Mouse (Mus musculus) MEL (cell line): ENCODE measurements at regions not wholly inside any gene's neighbourhood (a gene's known extent, or its start where the extent isn't known, plus 50 kb on each side); places are given as distances from the start of the nearest gene placed in this dataset.

Experiments used
- CHD1 ChIP-seq: IDR thresholded peaks from 2 replicates; pipeline ENCODE4 v1.6.1; 2012; ENCODE audit warnings: low read depth, mild to moderate bottlenecking, inconsistent platforms, low read length, improper control_type of control experiment
- CHD2 ChIP-seq: IDR thresholded peaks from 2 replicates; pipeline ENCODE4 v1.6.1; 2011; ENCODE audit warnings: low read length, improper control_type of control experiment
- CTCF ChIP-seq, 3 experiments: IDR thresholded peaks in 2 of 3; conservative IDR thresholded peaks in 1 of 3; 2 replicates each; pipeline ENCODE4 v1.5.1; 2011 to 2012; ENCODE audit warnings: low read length in 3 of 3, low read depth in 2 of 3, mild to moderate bottlenecking in 2 of 3, improper control_type of control experiment in 1 of 3, inconsistent platforms in 1 of 3, mixed read lengths in 1 of 3, moderate library complexity in 1 of 3; ENCODE audit not compliant: control insufficient read depth in 1 of 3, insufficient read depth in 1 of 3, poor library complexity in 1 of 3, severe bottlenecking in 1 of 3
- ETS1 ChIP-seq: IDR thresholded peaks from 2 replicates; pipeline ENCODE4 v1.6.1; 2012; ENCODE audit warnings: low read depth, mild to moderate bottlenecking, inconsistent platforms, low read length, improper control_type of control experiment, moderate library complexity
- GATA1 ChIP-seq: IDR thresholded peaks from 2 replicates; pipeline ENCODE4 v1.6.1; 2011; ENCODE audit warnings: low read depth, low read length, improper control_type of control experiment
- MAFK ChIP-seq: IDR thresholded peaks from 2 replicates; pipeline ENCODE4 v1.6.1; 2011; ENCODE audit warnings: low read depth, mild to moderate bottlenecking, low read length, improper control_type of control experiment, borderline replicate concordance
- MAX ChIP-seq: IDR thresholded peaks from 2 replicates; pipeline ENCODE4 v1.6.1; 2011; ENCODE audit warnings: low read length, improper control_type of control experiment
- MXI1 ChIP-seq: IDR thresholded peaks from 2 replicates; pipeline ENCODE4 v1.6.1; 2011; ENCODE audit warnings: mild to moderate bottlenecking, low read depth, low read length, improper control_type of control experiment
- POLR2A ChIP-seq, 2 experiments: IDR thresholded peaks; 2 replicates each; pipeline ENCODE4 v1.6.1; 2011 to 2012; ENCODE audit warnings: low read length in 2 of 2, mild to moderate bottlenecking in 2 of 2, control low read depth in 1 of 2, improper control_type of control experiment in 1 of 2, low read depth in 1 of 2, moderate library complexity in 1 of 2; ENCODE audit not compliant: control insufficient read depth in 1 of 2, insufficient read depth in 1 of 2, poor library complexity in 1 of 2
- POLR2AphosphoS2 ChIP-seq: IDR thresholded peaks from 2 replicates; pipeline ENCODE4 v1.6.1; 2011; ENCODE audit warnings: low read length, improper control_type of control experiment
- TCF12 ChIP-seq: IDR thresholded peaks from 2 replicates; pipeline ENCODE4 v1.6.1; 2014; ENCODE audit warnings: low read depth, mild to moderate bottlenecking, inconsistent platforms, low read length, improper control_type of control experiment, moderate library complexity
- USF1 ChIP-seq: IDR thresholded peaks from 2 replicates; pipeline ENCODE4 v1.6.1; 2014; ENCODE audit warnings: low read depth, mild to moderate bottlenecking, inconsistent platforms, low read length, improper control_type of control experiment, moderate library complexity
- ZKSCAN1 ChIP-seq: IDR thresholded peaks from 2 replicates; pipeline ENCODE4 v1.6.1; 2012; ENCODE audit warnings: low read depth, mild to moderate bottlenecking, inconsistent platforms, low read length, improper control_type of control experiment, moderate library complexity
- ZNF384 ChIP-seq: IDR thresholded peaks from 2 replicates; pipeline ENCODE4 v1.6.1; 2012; ENCODE audit warnings: low read depth, mild to moderate bottlenecking, inconsistent platforms, low read length, improper control_type of control experiment

- TF ChIP-seq CTCF (IDR thresholded peaks at IDR 0.05 in 2 of 3, conservative IDR thresholded peaks at IDR 0.05 in 1 of 3; ENCODE audit: control insufficient read depth in 1 of 3, insufficient read depth in 1 of 3, low read depth in 2 of 3, low read length in 3 of 3, poor library complexity in 1 of 3, severe bottlenecking in 1 of 3): no peak
- no peak for TF ChIP-seq ETS1
- no peak for TF ChIP-seq POLR2A (IDR thresholded peaks at IDR 0.05; ENCODE audit: control insufficient read depth in 1 of 2, insufficient read depth in 1 of 2, low read depth in 1 of 2, low read length in 2 of 2, poor library complexity in 1 of 2)
- TF ChIP-seq POLR2AphosphoS2: no peak
- no peak for TF ChIP-seq MAX
- TF ChIP-seq MAFK: no peak
- no peak for TF ChIP-seq CHD1
- no peak for TF ChIP-seq MXI1
- no peak for TF ChIP-seq ZNF384
- TF ChIP-seq TCF12: no peak
- TF ChIP-seq GATA1: no peak
- no peak for TF ChIP-seq USF1
- TF ChIP-seq ZKSCAN1: no peak
- TF ChIP-seq CHD2: no peak
Observed at GRCm38 (mm10) chr11:40592056-40592455, 102.9 kb downstream of the Mat2b start.
